Comparison of ENCODE assay signal across 10 mouse cellular contexts in genomic region chr8:66442778-66443177, GRCm38 (mm10). TPM values are rescaled to one million over a fixed set of nuclear protein-coding genes. Genes with fewer than 3 reads are reported as not detected.
DNase-seq lines count a peak whose midpoint lies in the region; ATAC-seq and TF ChIP-seq lines count a peak whose summit lies in the region.
"Had no signal": no experiment of that assay in that cellular context is flagged by ENCODE, and none has a peak within 500 bp of the region (broad histone marks: within the 10 kb centered on the region; RNA-seq: fewer than 3 reads in every experiment).

No protein-coding gene starts in this region.

- H3K27me3 ChIP-seq in kidney, postnatal 0 days (ENCODE audit: insufficient read depth, low read length): no peaks in the 10 kb centered on the region
- H3K27me3 ChIP-seq in Patski: peaks cover 28% of the 10 kb centered on the region
- H3K27me3 ChIP-seq: limb, embryonic 13.5 days; stomach, embryonic 15.5 days had no signal

- H3K27ac ChIP-seq in kidney, postnatal 0 days: no peak overlapping the region
- H3K27ac ChIP-seq: limb, embryonic 13.5 days; stomach, embryonic 15.5 days had no signal

- DNase-seq in CD4-positive, CD25-positive, alpha-beta regulatory T cell, adult 2 months (ENCODE audit: low read depth, low spot score): peak; percentile 17
- DNase-seq in kidney, postnatal 0 days (ENCODE audit: low spot score): peak; percentile 37
- no peak for DNase-seq in kidney, adult 11 months
- no peak for DNase-seq in Patski (ENCODE audit: low read depth, low spot score)
- peak; percentile 65 for DNase-seq in layer of hippocampus, adult 9-10 months (ENCODE audit: low spot score)
- DNase-seq in right cerebral cortex, postnatal 36 days (ENCODE audit: low spot score in 2 of 2): peak; percentile 6 to 22

- peak; percentile 75 for TF ChIP-seq CTCF in kidney, postnatal 0 days (IDR thresholded peaks at IDR 0.05; ENCODE audit: low read depth)
- peak; percentile 62 for TF ChIP-seq CTCF in Patski (IDR thresholded peaks at IDR 0.05)

- ATAC-seq in CD4-positive, CD25-positive, alpha-beta regulatory T cell, adult 4 months: no peak
- ATAC-seq in kidney, postnatal 0 days (replicated peaks; ENCODE audit: low FRiP score, low read depth): no peak
- no peak for ATAC-seq in Patski
- ATAC-seq in megakaryocyte-erythroid progenitor cell, adult 5-6 weeks (replicated peaks; ENCODE audit: low FRiP score, low TSS enrichment, poor library complexity, severe bottlenecking): no peak

- no peak overlapping the region for H3K4me3 ChIP-seq in kidney, postnatal 0 days (replicated peaks; ENCODE audit: low read depth, low read length)
- H3K4me3 ChIP-seq: limb, embryonic 13.5 days; stomach, embryonic 15.5 days had no signal

- no peak overlapping the region for H3K9ac ChIP-seq in kidney, postnatal 0 days (ENCODE audit: low read depth, low read length)
- H3K9ac ChIP-seq: limb, embryonic 13.5 days; stomach, embryonic 15.5 days had no signal

- H3K4me1 ChIP-seq in kidney, postnatal 0 days (replicated peaks; ENCODE audit: insufficient read depth, low read length): no peaks in the 10 kb centered on the region
- H3K4me1 ChIP-seq: limb, embryonic 13.5 days; stomach, embryonic 15.5 days had no signal

- no peak overlapping the region for H3K4me2 ChIP-seq in kidney, postnatal 0 days (ENCODE audit: low read length)
- H3K4me2 ChIP-seq: limb, embryonic 13.5 days; stomach, embryonic 15.5 days had no signal

- in situ Hi-C loops in Patski (cut with MboI; ENCODE audit: low pct_unique_long_range_greater_than_20kb): loop anchor here (5.0 to 25.0 kb wide), 4 partner anchors 118 to 1480 kb away; no protein-coding TSS in a partner anchor

- POLR2A ChIA-PET in Patski (lab: Charles Lee): no interaction called here

- H3K36me3 ChIP-seq in kidney, postnatal 0 days (ENCODE audit: insufficient read depth, low read length): no peaks in the 10 kb centered on the region
- H3K36me3 ChIP-seq: limb, embryonic 13.5 days; stomach, embryonic 15.5 days had no signal

- WGBS in kidney, postnatal 0 days: 36% methylated on average over 1 of the region's 1 CpGs

- CTCF ChIA-PET in Patski (lab: Charles Lee): interaction anchor here (0.7 to 2.6 kb wide), 6 partner anchors 9 to 962 kb away, joined by 3 to 11 read pairs (median 4); no protein-coding TSS in a partner anchor

- no peaks in the 10 kb centered on the region for H3K9me3 ChIP-seq in kidney, postnatal 0 days (replicated peaks; ENCODE audit: low read length)
- H3K9me3 ChIP-seq: limb, embryonic 13.5 days; stomach, embryonic 15.5 days had no signal

RNA-seq across cellular contexts. Expression of gene Tma16, which starts 43.6 kb away (rescaled TPM):
- 10 to 100 TPM; 14.5 to 15.3 TPM for polyA plus RNA-seq in CD4-positive, CD25-positive, alpha-beta regulatory T cell, adult 4 months (2017; shearing (Covaris generic))
- polyA plus RNA-seq in kidney, postnatal 0 days (2015; fragmentation: Nextera tagmentation; extraction: Ambion mirVana): 10.4 and 10.7 TPM in 2 replicates
- polyA plus RNA-seq in Patski (2021): 10.9 TPM
- total RNA-seq in megakaryocyte-erythroid progenitor cell, adult 5-6 weeks (2014; fragmentation: Nextera tagmentation): 26.4 and 27.7 TPM in 2 replicates
- 57.8 and 77.9 TPM in 2 replicates for total RNA-seq in megakaryocyte-erythroid progenitor cell, adult 5-6 weeks (2017)

Comparison
In these comparisons a context has a peak if more than half of its experiments do, and no peak if none do; other contexts are left out.
1. DNase-seq: peak in CD4-positive, CD25-positive, alpha-beta regulatory T cell, adult 2 months (single experiment), kidney, postnatal 0 days (single experiment), layer of hippocampus, adult 9-10 months (single experiment) and right cerebral cortex, postnatal 36 days (2 of 2); none in kidney, adult 11 months (single experiment) and Patski (single experiment).